Mouse (Mus musculus) G1E (cell line): ENCODE results near the gene Aff3.

Source experiments
- CTCF ChIP-seq: IDR thresholded peaks from 2 replicates; pipeline ENCODE4 v1.5.1; 2012; ENCODE audit warnings: low read depth, low read length, inconsistent platforms, mixed read lengths
- GATA1 ChIP-seq: IDR thresholded peaks from 2 replicates; pipeline ENCODE4 v1.6.1; 2012; ENCODE audit warnings: borderline replicate concordance, low read length, inconsistent platforms, mixed read lengths
- POLR2AphosphoS5 ChIP-seq: IDR thresholded peaks from 2 replicates; pipeline ENCODE4 v1.6.1; 2012; ENCODE audit warnings: low read depth, low read length, inconsistent platforms; ENCODE audit not compliant: insufficient replicate concordance
- TAL1 ChIP-seq: conservative IDR thresholded peaks from 2 replicates; pipeline ENCODE4 v1.6.1; 2012; ENCODE audit warnings: low read depth, low read length, inconsistent platforms, mixed read lengths

- TF ChIP-seq CTCF (no peak), GATA1 (no peak), TAL1 (no peak), POLR2AphosphoS5 (no peak)
Measured at GRCm38 (mm10) chr1:38178929-38179328, 485.8 kb downstream of the Aff3 start.
